Mouse (Mus musculus) natural killer cell, adult 2 months (primary cell): ENCODE measurements around the gene Spata3.

ENCODE experiments used
- DNase-seq, 2 experiments: peaks; one replicate each; pipeline ENCODE4 v3.0.0; 2022; ENCODE audit warnings: low spot score in 2 of 2

Gene Spata3

DNA sequence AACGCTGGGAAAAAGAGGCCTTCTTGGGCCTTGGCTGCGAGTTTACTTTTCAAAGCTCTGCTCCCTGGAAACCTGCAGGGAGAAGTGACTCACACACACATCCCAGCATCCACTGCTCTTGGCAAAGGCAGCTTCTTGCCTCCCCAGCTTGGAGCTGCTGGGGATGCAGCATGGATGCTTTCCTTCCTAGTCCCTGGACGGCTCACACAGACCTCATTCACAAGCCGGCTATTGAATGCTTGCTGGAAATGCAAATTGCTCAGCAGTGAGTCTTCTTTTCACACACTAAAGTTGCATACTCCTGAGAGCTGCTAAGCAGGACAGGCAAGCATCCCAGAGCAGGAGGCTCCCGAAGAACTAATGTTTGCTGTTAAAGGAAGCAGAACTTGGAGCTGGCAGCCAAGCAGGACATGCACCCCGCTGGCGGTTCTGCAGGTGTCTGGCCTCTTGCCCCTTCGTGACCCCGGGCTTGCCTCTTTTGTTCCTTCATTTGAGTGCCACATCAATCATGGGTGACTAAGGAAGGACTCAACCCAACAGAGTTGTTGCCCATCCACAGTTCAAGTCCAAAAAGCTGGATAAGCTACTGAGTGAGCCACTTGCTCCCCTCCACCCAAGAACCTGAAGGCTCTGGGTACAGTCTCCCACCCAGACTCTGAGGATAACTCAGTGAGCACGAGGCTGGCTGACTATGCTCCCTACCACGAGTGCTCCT, 15.8 kb downstream of the Spata3 start:
- DNase-seq, result no peak

DNA sequence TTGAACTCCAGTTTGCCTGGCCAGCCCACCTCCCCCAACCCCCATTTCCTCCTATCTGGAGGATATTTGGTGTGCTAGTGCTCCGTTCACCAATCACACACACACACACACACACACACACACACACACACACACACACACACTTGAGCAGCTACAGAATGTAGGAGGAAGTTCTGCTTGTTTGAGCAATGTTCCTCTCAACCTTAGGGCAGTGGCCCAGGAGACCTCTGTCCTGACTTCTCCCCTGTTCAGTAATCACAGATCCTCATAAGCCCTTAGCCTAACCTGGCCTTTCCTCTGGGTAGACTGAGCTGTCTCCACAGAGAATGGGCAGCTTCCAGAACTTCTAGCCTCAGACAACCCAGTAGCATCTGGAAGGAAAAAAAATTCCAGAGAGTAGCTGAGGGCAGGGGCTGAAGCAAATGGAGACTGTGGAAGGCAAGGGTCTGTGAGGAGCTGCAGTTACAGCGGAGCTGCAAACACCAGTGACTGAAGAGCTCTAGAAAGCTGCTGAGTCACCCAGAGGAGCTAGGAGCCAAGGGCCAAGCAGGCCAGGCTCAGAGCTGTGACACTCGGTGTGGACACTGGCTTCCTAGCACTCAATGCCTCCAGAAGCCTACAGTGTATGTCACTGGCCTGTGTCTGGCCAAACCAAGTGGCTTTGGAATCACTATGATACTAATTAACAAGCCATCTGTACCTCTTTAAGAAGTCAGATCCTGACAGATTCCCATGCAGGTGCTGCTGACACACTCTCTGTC, 21.8 kb downstream of the Spata3 start:
- DNase-seq, result no peak

DNA sequence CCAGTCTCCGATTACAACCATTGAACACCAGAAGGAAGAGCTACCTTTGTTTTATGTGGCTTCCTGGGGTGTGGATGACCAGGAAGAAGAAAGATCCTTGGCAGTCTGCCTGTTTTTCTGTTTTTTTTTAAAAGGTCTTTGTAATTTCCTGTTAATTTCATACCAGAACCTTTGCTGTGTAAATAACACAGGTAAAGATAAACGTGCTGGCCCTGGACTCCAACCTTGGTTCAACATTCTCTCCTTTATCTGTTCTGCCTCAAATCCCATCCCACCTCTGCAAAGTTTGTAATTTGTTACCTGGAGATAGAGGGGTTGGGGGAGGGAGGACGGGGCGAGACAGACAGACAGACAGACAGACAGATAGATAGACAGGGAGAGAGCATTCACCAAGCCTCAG, 23.5 kb downstream of the Spata3 start:
- DNase-seq, result no peak

DNA sequence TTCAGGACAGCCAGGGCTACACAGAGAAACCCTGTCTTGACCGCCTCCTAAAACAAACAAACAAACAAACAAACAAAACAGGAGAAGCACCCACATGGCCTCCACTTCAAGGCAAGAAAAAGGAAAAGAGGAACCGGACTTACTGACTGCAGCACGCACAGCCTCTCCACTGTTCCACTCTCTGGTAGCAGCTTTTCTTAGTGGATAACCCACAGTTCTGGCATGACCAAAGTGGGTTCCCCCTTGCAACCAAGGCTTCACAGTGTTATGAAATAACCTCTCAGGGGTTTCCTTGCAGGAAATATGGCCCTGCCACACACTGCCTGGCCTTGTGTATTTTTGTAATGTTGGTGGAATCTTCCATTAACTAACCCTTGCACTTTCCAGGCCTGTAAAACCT, 24.2 kb downstream of the Spata3 start:
- no peak for DNase-seq

DNA sequence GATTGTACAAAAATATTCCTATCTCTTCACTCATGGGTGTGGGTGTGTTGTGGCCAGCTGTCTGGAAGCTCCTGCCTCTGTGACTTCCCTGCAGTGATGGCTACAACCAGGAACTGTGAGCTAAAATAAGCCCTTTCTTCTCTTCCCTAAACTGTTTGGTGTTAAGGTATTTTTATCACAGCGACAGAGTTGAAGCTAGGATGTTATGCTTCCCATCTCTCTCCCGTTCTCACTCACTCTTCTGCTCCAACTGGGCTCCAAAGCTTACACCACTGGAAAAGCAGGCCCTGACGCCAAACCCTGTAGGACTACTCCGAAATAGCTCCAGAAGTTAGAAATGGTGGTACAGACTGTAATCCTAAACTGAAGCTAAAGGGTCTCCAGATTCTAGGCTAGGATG, 28.4 kb downstream of the Spata3 start:
- no peak for DNase-seq

DNA sequence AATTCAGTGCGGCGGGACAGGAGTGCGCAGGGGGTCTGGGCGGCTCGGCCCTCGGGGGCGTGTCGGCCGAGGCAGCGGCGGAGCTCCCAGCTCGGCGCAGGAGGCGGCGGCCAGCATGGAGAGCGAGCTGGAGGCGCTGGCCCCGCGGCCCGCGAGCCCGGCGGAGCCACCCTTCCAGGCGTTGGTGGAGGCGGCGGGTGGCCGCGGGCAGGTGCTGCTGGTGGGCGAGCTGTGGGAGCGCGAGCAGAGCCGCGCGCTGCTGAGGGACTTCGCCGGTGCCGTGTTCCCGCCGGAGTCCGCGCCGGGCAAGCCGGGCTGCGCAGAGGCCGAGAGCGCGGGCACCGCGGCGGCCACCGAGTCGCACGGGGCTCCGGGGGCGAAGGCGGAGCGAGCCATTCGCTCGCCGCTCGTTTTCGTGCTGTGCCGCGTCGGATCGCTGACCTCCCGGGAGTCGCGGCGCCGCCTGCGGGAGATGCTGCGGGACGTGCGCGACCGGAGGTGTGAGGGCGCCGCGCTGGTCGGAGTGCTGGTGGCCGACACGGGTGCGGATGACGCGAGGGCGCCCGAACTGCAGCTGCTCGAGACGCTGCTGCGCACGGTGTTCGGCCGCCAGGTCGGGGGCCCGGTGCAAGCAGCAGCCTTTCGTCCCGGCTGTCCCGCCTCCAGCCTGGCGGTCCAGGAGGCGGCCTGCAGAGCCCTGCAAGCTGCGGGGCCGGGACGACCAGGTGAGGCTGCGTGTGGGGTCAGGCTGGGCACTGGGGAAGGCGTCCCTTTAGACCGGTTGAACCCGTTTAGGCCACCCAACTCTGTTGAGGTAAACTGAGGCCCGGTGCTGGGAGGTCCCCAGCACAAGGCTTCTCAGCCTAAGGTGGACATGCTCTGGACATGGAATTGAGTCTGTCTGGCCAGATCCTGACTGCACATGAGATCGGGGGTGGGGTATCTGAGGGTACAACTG, 29.5 kb downstream of the Spata3 start, which contains the start of gene 2810459M11Rik:
Gene 2810459M11Rik (plus strand): TSS at position 16 of the 958 bp plus-strand sequence.
- DNase-seq, result no peak

DNA sequence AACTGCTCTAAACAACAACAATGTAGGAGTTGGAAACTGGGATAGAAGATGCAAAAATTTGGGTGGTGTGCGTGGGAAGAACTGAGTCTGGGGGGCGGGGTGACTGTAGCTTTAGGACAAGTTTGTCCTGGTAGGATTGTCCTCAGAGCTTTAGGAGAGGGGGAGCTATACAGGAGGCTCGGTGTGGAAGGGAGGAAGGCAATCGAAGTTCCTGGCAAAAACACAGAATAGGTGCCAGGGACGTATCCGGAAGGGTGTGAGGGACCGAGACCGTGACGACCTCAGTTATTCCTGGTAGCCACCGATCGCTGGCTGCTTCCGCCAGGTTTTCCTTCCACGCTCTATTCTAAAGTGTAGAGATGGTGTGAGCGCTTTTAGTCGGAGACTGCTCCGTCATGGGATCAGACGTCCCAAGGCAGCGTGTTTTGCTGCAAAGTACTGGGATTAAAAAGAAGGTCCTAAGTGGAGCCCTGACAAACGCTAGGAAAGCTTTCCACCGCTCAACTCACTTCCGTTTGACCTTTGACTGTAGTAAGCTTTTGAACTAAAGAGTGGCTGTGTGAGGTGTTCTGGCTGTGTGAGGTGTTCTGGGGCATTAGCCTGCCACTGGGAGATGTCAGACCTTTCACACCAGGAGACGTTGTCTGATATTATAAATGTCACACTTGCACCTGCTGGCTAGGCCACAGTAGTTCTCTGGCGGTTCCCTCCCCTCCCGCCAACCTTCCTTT, 30.4 kb downstream of the Spata3 start:
- DNase-seq, result no peak

DNA sequence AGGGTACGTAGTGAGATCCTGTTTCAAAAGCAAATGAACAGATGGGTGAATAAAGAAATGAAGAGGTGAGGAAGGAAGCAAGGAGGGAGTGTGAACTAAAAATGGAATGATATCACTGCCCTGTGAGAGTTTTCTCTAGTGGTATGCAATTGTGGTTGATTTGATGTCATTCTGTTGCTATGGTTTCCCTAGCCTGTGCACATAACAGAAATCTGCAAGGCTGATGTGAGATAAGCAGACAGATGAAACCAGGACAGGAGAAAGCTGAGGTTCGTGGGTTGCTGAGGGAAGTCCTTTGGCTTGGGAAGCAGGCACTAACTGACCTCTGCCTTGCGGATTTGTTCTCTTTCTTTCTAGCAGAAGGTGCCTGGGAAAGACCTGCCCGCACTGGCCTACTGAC, 31.6 kb downstream of the Spata3 start:
- DNase-seq, result peak in 1 of 2 experiments; percentile 51

DNA sequence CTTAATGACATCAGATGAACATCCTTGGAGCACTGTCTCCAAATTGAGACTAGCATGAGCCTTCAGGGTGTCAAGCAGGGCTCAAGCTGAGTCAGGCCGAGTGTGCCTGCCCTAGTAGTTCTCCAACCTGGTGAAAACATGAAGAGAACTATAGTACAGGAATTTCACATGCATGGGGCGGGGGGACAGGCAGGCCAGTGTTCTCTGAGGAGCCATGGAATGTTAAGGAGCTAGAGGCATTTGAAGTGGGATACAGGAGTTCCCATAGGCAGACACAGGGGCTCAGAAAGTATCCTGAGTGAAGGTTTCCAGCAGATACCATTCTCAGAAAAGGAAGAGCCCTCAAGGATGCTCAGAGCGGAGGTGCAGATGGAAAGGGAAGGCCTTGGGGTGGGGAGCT, 32.1 kb downstream of the Spata3 start:
- DNase-seq, result no peak

DNA sequence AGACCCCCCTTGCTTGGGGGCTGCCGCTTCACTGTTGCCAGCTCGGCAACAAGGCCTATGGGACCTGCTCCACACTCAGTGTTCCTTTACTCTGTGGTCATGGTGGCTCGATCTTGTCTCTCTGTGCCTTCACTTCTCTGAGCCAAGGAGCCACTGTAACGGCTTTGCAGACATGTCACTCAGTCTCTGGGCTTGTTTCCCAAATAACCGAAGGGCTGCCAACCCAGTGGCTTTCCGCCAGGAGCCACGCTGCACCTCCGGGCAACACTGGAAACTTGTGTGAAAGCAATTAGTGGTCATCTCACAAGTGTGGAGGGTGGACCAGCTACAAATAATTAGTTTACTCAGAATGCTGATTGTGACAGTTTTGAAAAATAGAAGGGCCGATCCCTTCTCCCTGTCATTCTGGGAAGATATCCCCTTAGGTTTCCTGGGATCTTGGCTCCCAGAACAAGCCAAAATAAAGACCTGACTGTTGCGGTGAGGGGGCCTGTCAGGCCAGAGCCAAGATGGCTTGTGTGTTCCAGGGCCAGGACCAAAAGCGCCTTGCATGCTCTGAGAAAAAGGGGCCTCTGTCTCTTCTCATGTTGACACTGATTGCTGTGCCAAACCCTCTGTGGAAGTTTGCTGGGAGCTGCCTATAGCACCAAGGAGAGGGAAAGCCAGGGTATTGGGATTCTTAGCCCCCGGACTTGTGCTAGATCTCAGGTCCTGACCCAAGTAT, 36.7 kb downstream of the Spata3 start:
- DNase-seq, result no peak

DNA sequence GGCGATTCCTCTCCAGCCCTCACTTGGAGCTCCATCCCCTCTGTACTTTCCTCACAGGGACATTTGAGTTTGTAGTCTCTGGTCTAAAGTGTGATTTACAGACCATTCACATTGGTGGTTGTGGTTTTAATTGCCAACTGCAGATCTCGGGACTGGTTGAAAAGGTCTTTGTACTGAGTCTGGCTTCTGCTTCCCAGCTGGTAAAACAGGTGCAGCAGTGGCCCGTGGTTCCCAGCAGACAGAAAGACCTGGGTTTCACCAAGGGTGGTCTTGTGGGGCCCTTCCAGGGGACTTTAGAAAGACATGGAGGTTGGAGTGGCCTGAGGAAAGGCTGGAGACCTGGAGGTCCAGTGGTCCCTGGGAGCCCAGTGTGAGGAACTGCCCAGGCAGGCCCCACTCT, 38.3 kb downstream of the Spata3 start:
- no peak for DNase-seq

DNA sequence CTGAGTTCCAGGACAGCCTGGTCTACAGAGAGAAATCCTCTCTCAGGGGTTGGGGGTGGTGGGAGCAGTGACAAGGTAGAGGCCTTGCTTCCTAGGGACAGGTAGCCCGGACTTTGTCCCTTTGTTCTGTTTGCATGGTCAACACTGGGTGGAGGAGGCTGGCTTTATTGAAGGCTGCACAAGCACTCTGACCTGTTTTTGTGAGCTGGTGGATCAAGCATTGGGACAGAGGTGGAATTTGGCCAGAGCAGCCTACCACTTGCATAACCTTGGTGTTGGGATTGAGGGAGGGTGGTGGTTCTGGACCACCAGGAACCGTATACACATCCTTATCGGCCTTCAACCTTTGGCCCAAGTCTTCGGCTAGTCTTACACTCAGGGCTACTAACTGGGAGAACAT, 39.7 kb downstream of the Spata3 start:
- no peak for DNase-seq

DNA sequence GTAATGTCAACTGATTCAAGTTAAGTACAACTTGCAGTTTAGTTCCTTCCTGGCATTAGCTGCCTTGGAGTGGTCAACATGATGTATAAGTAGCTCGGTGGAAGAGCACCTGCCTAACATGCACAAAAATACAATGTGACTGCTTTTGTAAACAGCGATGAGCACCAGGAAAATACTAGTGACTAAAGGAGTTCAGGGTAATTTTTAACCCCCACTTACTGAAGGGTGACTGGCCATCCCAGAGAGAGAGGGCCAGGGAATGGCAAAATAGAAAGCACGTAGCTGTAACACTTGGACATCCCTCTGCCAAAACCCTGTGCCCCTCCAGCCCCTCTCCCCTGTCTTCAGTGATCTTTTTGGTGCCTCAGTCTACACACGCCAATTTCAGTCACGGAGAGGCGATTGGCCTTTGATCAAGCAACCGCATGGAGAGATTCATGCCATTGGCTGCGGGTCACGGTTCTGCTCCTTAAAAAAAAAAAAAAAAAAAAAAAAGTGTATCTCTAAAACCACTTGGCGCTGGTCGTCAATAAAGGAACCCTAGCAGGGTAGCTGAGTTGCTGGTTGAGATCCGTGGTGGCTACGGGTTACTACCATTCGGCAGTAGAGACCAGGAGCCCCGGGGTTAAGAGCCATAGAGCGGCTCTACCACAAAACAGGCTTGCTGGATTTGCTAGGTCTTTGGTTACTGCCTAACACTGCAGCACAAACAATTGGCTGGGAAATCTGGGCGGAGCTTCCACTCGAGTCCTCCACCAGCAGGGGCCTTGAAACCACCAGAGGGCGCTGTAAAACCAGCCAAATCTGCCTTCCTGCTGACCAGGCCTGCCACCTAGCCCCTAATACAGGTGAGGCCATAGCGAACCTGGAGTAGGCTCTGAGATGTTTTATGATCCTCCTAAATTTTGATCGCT, 42.5 kb downstream of the Spata3 start:
- peak; percentile 94 for DNase-seq

DNA sequence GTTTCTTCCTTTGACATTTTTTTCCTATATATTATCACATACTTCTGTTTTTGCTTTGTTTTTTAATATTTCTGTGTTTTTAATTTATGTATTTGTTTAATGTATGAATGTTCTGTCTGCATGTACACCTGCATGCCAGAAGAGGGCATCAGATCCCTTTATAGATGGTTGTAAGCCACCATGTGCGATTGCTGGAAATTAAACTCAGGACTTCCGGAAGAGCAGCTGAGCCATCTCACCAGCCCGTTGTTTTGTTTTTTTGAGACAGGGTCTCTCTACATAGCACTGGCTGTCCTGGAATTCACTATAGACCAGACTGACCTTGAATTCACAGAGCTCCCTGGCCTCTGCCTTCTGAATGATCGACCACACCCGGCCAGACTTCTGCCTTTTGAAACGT, 45.9 kb downstream of the Spata3 start:
- DNase-seq, result no peak

DNA sequence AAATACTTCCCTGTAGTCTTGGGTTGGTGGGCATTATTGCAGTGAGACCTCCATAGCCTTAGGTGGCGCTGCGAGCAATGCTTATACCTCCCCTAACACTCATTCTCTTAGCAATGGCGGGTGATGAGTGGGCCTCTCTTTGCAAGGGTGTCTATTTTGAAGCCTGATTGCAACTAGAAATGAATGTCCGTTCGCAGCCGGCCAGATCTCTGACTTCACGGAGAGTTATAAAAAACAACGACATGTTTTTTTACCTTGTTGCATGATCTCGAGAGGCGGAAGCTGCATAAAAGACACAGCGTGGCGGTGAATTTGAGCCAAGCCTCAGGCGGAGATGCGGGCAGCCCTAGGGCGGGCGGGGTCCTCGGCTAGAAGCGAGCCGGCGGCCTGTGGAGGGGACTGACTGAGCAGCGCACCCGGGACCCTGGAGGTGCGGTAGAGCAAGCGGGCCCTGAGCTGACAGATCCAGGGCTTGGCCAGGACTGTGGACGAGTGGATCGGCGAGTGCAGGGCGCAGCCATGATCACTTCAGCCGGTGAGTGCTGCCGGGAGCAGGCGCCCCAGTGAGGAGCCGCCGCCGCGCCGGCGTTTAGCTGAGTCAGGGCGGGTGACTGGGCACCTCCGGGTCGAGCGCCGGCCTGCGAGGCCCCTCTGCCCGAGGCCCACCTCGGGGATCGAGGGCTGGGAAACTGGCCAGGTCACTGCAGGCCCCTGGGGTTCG, 47.8 kb downstream of the Spata3 start, which contains the start of gene Psmd1:
Gene Psmd1 (plus strand): TSS at position 117 of the 721 bp plus-strand sequence.
- DNase-seq, result peak; percentile 91 to 93

DNA sequence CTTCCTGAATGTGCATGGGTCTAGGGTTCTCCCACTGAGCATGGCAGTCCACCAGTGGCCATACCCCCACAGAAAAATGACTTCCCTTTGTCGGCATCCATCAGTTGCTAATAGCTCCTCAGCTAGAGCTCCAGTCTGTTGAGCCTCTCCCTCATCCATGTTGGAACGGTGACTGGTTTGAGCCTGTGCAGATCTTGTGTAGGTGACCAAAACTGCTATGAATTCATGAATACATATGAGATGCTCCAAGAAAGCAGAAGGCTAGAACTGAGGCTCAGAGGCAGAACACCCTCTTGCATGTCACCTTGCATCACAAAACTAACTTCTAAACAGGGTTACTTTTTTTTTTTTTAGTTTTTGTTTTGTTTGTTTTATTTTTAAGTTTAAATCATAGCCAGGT, 59.9 kb downstream of the Spata3 start:
- no peak for DNase-seq
